Mouse (Mus musculus): ENCODE measurements around the gene Epha5.

The Epha5 gene

DNA sequence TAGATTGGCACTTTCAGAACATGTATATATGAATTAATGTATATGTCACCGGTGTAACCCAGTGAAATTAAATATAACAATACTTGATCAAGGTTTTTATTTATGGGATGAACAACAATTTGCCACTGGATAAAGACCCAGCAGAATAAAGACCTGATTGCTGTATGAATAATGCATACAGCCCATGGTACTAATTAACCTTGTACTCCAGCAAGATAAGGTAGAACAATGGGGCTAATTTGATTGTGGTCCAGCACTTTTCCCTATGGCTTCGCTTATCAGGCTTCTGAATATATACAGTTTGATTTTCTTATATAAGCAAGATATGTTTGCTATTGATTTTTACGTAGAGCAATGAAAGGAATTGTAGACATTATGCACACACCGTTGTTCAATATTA, 103.6 kb downstream of the Epha5 start:
- DNase-seq (ENCODE audit: low spot score in 2 of 2): no peak

DNA sequence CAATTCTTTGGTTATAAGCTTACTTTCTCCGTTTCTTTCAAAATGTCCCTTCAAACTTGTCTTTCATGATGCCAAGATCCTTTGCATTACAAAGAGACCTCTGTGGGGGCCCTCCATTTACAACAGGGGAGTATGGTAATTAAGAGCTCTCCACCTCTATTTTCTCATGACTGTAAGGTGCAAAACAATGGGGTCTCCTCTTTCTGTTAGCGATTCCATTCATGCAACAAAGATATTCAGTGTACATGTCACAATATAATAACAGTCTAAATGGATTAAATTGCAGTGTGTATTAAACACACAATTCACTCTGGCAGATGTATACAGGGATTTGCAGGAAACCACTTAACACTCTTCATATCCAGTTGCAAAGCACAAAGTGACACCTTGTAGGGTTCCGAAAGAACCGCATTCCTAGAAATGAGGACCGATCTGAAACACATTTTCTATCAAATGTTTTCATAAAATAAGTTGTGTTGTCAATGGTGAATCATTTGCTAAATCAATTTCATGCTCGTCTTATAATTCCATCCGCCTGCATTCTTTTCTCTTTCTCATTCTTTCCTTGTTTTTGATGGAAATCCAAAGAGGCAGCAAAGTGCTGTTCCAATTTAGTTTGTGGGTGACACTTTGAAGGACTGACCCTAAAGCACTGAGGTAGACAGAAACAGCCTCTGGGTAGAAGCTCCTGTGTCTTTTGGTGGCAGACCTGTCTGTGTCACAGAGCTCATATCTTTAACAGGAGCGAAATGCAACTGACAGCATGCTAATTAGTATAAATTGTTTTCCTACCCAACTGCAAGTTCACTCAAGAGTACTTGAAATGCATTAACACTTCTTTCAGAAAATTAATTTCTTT, 118.1 kb downstream of the Epha5 start:
- no peak for DNase-seq (ENCODE audit: low spot score in 2 of 2)

DNA sequence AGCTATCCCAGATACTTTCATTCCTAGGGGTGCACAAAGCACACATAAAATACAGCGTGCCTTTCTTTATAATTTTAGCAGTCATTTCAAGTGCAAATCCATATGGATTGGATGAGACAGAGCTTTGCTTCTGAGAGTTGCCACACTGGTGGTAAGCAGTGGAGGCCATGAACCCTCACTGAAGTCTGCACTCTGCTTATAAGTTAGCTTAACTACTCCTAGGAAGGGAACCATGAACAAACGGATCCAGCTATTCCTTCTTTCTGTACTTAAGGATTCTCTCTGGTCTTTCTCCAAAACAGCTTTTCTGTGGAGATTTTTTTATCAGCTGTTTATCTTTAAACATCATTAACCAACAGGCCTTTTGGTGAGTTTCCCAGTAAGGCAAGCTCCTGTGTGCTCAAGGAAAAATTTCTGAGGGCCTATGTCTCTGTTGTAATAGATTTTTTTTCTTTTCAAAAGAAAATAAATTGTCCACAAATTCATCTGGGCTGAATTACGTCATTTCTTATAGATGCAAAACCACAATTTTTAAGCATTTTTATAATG, 127.7 kb downstream of the Epha5 start:
- no peak for DNase-seq (ENCODE audit: low spot score in 2 of 2)

DNA sequence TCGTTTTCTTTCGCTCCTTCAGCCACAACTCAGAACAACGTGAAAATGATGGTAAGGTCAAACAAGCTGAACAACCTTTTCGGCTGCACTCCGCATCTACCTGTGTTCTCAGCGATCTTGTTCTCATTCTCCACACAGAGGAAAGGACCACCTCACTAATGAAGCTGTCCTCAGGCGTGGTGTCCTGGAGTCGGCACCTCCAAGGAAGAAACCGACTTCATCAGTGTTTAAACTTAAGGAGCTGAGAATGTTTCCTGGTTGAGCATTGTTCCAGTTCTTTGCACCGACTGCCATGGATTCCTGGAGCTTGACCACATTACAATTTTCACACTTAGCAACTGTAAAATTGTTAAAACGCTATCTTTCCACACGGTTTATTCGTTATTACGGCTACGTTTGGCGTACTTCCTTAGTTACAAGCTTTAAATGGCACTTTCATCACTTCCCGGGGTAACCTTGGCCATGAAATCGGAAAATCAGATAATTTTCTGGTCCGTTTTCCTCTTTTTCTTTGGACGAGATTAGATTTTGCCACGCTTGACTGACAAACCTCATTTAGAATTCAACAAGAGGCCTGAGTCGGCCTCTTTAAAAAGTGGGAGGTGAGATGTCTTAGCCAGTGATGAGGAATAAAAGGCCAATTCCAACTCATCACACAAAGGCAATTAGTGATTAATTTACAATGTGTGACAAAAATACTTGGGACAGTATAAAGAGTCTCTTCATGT, 135.7 kb downstream of the Epha5 start:
- DNase-seq (ENCODE audit: low spot score in 2 of 2): no peak

- DNase-seq (ENCODE audit: low spot score in 2 of 2): no peak
Measured at GRCm38 (mm10) chr5:84276996-84277395, 140.2 kb downstream of the Epha5 start.

DNA sequence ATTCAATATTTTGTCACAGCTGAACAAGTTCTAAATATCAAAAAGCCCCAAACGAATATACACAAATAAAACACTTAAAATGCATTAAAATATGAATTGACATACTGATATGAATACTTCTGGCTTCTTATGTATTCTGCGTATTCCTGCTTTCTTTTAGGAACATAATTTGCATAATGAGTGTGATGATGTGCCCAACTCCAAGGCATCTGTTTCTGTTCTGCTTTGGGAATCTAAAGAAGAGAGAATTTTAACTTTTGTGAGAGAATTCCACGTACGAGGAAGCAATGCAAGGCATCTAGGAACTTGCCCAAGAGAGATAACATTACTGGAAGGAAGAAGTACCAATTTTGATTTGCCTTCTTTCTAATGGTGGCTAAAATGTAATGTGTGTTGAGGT, 151.8 kb downstream of the Epha5 start:
- no peak for DNase-seq (ENCODE audit: low spot score in 2 of 2)

DNA sequence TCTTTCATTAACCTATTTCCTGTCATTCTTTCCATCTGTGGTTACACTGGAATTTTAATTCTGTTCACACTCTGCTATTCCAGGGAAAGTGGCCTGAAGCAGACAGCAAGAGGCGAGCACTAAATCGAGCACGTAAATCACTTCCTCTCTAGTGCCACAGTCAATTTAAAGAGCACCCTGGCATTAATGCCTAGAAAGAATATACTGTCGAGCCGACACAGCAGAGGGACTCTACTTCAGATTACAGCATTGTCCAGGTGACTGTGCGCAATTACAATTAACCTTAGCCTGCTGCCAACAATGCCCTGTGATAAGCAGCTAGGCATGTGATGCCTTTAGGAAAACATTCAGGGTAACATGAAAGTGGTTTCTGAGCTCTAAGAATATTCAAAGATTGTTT, 153.2 kb downstream of the Epha5 start:
- DNase-seq (ENCODE audit: low spot score in 2 of 2): no peak

DNA sequence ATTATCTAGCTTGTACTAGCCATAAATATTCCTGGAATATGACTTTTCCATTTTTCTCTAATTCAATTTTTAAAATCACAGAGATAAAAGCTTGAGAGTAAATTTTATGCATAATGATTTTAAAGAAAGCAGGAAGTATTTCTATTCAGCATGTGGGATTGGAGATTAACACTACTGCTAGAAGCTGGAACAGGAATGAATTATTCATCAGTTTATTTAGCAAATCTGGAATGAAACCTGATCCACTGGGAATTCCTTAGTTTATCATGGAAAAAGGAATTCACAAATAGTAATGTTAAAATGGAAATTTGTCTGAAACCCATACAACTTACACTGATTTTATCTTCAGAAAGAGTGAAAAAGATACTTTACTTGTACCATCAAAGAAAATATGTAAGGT, 187.2 kb downstream of the Epha5 start:
- DNase-seq (ENCODE audit: low spot score in 2 of 2): no peak

GRCm38 (mm10) chr5:84208609-84209008, 208.6 kb downstream of the Epha5 start:
- no peak for DNase-seq (ENCODE audit: low spot score in 2 of 2)

DNA sequence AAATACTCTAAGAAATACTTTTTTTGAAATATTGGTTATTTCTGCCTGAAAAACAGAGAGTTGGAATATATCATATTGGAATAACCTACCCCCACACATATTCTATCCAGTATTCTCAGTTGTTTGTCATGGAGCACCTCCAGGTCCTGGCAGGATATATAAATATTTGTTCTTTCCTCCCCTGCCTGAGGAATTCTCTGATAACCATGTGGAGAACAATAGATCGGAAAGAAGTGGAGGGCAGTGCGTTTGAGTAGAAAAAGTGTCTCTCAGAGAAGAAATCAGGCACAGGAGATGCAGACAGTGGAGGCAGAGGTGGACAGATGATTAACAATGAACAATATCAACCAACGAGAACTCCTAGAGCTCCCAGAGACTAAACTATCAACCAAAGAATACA, 223.8 kb downstream of the Epha5 start:
- no peak for DNase-seq (ENCODE audit: low spot score in 2 of 2)

- no peak for DNase-seq (ENCODE audit: low spot score in 2 of 2)
Measured at GRCm38 (mm10) chr5:84184189-84184588, 233.0 kb downstream of the Epha5 start.

DNA sequence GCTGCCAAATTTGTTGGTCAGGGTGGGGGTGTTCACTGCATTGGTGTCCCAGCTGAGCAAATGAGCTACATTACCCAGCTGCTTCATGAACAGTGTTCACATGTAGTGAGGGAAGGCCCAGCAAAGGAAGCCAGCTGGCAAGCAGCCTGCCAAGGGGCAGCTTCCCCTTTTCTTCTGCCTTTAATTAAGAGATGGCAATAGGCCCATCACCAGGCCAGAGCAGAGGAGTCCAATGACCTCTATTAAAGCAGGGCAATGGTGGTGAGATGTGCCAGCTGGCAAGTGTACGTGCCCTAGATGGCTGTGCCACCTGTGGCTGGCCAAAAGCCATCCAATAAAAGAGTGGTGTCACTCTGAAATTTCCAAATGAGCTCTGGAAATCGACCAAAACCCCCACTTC, 264.1 kb downstream of the Epha5 start:
- DNase-seq (ENCODE audit: low spot score in 2 of 2): peak; percentile 18 to 50

DNA sequence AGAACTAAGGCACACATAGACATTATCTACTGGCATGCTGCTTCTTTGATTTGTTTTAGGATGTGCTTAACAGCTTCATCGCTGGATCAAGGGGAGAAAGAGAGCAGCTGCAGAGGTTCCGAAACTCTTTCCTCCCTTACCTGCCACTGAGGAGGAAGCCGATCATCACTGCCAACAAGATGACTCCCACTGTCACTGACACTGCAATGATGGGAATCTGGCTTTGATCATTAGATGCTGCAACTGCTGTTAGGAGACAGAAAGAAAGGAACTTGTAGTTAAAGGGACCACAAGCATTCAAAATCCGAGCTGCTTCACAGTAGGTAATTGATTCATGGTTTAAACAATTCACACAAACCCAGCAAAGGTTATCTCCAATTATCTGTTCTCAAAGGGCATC, 275.0 kb downstream of the Epha5 start:
- DNase-seq (ENCODE audit: low spot score in 2 of 2): no peak

GRCm38 (mm10) chr5:84095947-84096346, 321.2 kb downstream of the Epha5 start:
- DNase-seq (ENCODE audit: low spot score in 2 of 2): no peak

DNA sequence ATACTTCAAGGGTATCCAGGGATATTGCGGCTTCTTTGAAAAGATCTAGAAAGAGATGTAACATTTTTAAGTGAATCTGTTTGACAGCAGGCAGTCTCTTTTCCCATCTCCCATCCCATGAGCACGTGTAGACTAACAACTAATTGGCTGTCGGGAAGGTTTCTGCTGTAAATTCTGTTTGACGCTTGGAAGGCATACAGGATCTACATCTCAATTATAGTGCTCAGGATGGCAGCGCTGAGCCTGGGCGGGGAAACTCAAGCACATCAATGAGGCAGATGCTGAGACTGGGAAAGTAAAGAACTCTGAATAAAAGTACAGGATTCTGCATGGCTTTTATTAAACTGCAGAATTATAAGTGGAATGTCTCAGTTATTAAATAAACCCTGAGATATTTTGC, 335.9 kb downstream of the Epha5 start:
- no peak for DNase-seq (ENCODE audit: low spot score in 2 of 2)

DNA sequence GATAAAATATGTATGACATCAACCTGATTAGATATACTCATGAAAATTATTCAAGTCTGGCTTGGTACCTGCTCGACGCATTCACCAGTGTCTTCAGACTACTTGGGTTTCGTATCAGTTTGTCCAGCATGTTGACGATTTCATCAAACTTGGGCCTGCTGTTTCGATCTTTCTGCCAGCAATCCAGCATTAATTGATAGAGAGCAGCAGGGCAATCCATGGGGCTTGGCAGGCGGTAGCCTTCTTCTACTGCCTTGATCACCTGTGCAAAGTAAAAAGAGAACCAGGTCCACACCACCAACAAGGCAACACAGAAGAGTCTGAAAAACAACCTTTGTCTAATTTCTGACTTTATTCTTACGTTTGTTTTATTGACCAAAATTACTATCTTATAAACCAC, 346.2 kb downstream of the Epha5 start:
- DNase-seq (ENCODE audit: low spot score in 2 of 2): no peak

- no peak for DNase-seq (ENCODE audit: low spot score in 2 of 2)
Measured at GRCm38 (mm10) chr5:84053880-84054279, 363.3 kb downstream of the Epha5 start.

GRCm38 (mm10) chr5:84037250-84037963, 379.8 kb downstream of the Epha5 start:
- DNase-seq (ENCODE audit: low spot score in 2 of 2): no peak
